Mouse (Mus musculus) neural tube, embryonic 13.5 days (tissue): ENCODE measurements around the gene Tulp3. TPM values are rescaled to one million over a fixed set of nuclear protein-coding genes. Genes with fewer than 3 reads are reported as not detected.
"Not testable (repeated sequence)": the region's sequence is repeated elsewhere in the genome, so short reads cannot be mapped to it uniquely, and the experiment has no call there.

Experiments
- ATAC-seq: fragments of 200-750 bp; cut with Nextera tagmentation; 2 replicates; pipeline ENCODE4 v1.8.0; 2017; ENCODE audit warnings: low read depth, mild to moderate bottlenecking, moderate TSS enrichment, moderate library complexity
- H3K27ac ChIP-seq: fragments of 300-500 bp; sonication (generic); replicated peaks from 2 replicates; pipeline ENCODE4 v1.5.1; 2015; ENCODE audit warnings: moderate library complexity, mild to moderate bottlenecking, inconsistent platforms
- H3K27me3 ChIP-seq: fragments of 300-500 bp; sonication (generic); 2 replicates; pipeline ENCODE4 v1.6.1; 2015; ENCODE audit warnings: mild to moderate bottlenecking, inconsistent platforms
- H3K36me3 ChIP-seq: fragments of 300-500 bp; sonication (generic); 2 replicates; pipeline ENCODE4 v1.6.1; 2015; ENCODE audit warnings: mild to moderate bottlenecking, inconsistent platforms
- H3K4me1 ChIP-seq: fragments of 300-500 bp; sonication (generic); replicated peaks from 2 replicates; pipeline ENCODE4 v1.6.1; 2015; ENCODE audit warnings: inconsistent platforms
- H3K4me2 ChIP-seq: fragments of 300-500 bp; sonication (generic); 2 replicates; pipeline ENCODE4 v1.6.1; 2015; ENCODE audit warnings: inconsistent platforms, mild to moderate bottlenecking, moderate library complexity
- H3K4me3 ChIP-seq: fragments of 300-500 bp; sonication (generic); 2 replicates; pipeline ENCODE4 v1.5.1; 2015; ENCODE audit warnings: mild to moderate bottlenecking, inconsistent platforms
- H3K9ac ChIP-seq: fragments of 300-500 bp; sonication (generic); 2 replicates; pipeline ENCODE4 v1.6.1; 2015; ENCODE audit warnings: moderate library complexity, mild to moderate bottlenecking, inconsistent platforms
- H3K9me3 ChIP-seq: fragments of 300-500 bp; sonication (generic); 2 replicates; pipeline ENCODE4 v1.6.1; 2016; ENCODE audit warnings: inconsistent platforms
- WGBS: fragments of 180-500 bp; shearing (Covaris S2); methylation state at CpG from one replicate; pipeline ENCODE4 v1.1.7; 2015; 5-methylcytosine and 5-hydroxymethylcytosine counted together
- polyA plus RNA-seq: library from polyadenylated mRNA; unstranded; fragments of >200 nt; fragmentation: Nextera tagmentation; extraction: Ambion mirVana; gene quantifications from 2 replicates; pipeline ENCODE4 v1.2.1, GENCODE M21; 2015

Tulp3 gene
- 20.8 and 21.0 TPM in 2 replicates for polyA plus RNA-seq

DNA sequence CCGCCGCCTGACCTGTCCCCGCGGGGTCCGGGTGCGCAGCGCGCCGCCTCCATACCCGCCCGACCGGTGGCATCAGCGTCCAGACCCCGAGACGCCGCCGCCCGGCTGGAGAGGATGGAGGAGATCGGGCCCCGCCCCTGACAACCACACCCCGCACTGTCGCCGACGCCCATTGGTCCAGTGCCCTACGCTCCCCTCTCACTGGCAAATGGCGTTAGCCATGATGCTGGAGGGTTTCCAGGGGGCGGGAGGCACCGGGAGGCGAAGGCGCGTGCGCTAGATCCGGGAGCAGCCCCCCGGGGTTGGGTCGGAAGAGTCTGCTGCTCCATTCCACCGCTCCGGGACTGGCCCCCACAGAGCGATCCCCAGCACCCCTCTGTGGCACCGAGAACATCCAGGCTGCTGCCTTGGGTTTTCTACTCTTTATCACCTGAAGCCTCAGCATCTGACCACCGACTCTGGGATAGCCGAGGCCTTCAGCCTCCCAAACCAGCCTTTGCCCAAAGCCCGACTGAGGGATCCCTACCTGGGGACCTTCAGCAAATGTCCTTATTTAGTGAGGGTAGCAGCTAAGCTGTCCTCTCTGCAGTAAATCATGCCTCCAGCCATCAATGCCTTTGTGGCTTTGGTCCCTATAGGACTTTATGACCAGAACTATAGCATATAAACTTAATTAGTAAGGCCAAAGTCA, at the start of gene Tulp3:
Tulp3 (minus strand) TSS at position 126 of the 691 bp plus-strand sequence.
- no peaks in the 10 kb centered on the region for H3K9me3 ChIP-seq
- peaks cover 37% of the 10 kb centered on the region for H3K4me1 ChIP-seq
- H3K9ac ChIP-seq = peak within 1 kb of the TSS; percentile 88
- H3K4me2 ChIP-seq = peak within 1 kb of the TSS; percentile 73
- WGBS = under 1% methylated on average over 42 of the region's 42 CpGs
- H3K36me3 ChIP-seq = peaks cover 25% of the 10 kb centered on the region
- peak; percentile 99 for ATAC-seq
- H3K27ac ChIP-seq = peak within 1 kb of the TSS; percentile 92
- H3K4me3 ChIP-seq = peak within 1 kb of the TSS; percentile 73
- no peaks in the 10 kb centered on the region for H3K27me3 ChIP-seq

DNA sequence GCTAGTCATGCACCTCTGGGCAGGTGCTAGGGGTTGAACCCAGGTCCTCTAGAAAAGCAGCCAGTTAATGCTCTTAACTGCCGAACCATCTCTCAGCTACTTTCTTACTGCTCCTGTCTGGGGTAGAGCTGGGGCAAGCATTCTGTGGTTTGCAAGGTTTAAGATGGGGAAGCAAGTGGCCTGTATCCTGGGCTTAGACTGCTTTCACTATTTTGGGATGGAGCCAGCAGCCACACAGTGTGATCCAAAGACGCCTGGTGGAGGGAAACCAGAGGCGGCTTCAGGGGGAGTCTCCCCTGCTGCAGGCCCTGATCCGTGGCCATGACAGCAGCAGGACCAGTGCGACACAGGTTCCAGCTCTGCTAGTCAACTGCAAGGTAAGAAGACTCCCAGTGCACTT, 49.1 kb upstream of the Tulp3 start:
- Histone ChIP-seq H3K4me3 (no peak overlapping the region), H3K4me2 (no peak overlapping the region), H3K36me3 (peaks cover 49% of the 10 kb centered on the region), H3K27me3 (no peaks in the 10 kb centered on the region), H3K9me3 (no peaks in the 10 kb centered on the region), H3K9ac (no peak overlapping the region), H3K27ac (no peak overlapping the region), H3K4me1 (peaks cover 18% of the 10 kb centered on the region)
- ATAC-seq = no peak
- WGBS = 69% methylated on average over 5 of the region's 5 CpGs

DNA sequence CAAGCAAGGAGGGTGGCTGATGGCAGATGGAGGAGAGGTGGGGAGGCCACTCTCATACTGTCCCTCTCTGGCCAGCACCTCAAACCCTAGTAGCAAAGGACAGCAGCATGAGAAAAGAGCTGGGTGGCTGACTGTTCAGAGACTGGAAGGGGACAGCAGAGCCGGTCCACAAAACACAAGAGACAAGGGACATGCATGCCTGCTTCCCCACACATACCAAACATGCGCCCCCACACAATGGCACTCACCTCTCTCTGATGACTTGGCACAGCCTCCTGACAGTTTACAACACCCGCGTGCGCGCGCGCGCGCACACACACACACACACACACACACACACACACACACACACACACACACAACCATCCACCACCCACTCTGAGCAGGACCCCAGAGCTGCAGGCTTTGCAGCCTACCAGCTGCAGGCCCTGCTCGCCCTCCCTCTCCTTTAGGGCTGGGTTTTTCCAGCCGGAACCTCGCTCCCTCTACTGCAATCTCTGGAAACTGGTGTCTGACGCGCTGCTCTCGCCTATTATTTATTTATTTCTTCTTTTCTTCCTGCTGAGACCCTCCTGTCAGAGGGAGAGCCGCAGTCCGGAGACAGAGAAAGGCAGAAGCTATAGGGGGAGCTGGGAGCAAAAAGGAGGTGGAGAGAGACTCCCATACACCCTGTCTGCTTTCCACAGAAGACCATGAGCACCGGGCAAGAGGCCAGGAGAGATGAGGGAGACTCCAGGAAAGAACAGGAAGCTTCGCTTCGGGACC, 44.0 kb upstream of the Tulp3 start:
- Histone ChIP-seq H3K36me3 (0 out of 2 replicates have a peak, but pooled peaks cover 2% of the 10 kb centered on the region), H3K4me1 (peaks cover 25% of the 10 kb centered on the region), H3K27ac (peak overlapping the region; percentile 77), H3K9ac (peak overlapping the region; percentile 41), H3K4me2 (peak overlapping the region; percentile 49), H3K4me3 (peak overlapping the region; percentile 26), H3K9me3 (no peaks in the 10 kb centered on the region), H3K27me3 (no peaks in the 10 kb centered on the region)
- peak; percentile 86 for ATAC-seq
- 25% methylated on average over 14 of the region's 21 CpGs for WGBS

DNA sequence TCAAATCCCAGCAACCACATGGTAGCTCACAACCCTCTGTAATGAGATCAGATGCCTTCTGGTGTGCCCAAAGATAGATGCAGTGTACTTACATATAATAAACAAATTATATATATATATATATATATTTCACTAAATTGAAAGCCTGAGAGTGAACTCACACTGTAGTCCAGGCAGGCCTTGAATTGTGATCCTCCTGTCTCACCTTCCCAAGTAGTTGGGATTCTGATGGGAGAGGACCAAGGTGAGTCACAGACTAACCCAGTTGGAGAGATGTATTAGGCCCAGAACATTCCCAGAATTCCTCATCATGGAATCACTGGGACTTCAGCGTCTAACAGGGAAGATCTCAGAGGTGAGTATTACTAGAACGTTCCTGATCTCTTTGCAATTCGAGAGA, 43.3 kb upstream of the Tulp3 start, which contains the start of gene Nrip2:
Nrip2 (plus strand) TSS at position 301 of the 400 bp plus-strand sequence.
- H3K27me3 ChIP-seq = no peaks in the 10 kb centered on the region
- H3K9me3 ChIP-seq = no peaks in the 10 kb centered on the region
- ATAC-seq = no peak; the same call in 1 of the 2 replicates
- 75% methylated on average over 3 of the region's 3 CpGs for WGBS
- H3K4me1 ChIP-seq = peaks cover 25% of the 10 kb centered on the region
- H3K9ac ChIP-seq = peak within 1 kb of the TSS; percentile 41
- H3K36me3 ChIP-seq = no peaks in the 10 kb centered on the region
- H3K4me2 ChIP-seq = peak within 1 kb of the TSS; percentile 49
- peak within 1 kb of the TSS; percentile 77 for H3K27ac ChIP-seq
- H3K4me3 ChIP-seq = peak within 1 kb of the TSS; percentile 26

DNA sequence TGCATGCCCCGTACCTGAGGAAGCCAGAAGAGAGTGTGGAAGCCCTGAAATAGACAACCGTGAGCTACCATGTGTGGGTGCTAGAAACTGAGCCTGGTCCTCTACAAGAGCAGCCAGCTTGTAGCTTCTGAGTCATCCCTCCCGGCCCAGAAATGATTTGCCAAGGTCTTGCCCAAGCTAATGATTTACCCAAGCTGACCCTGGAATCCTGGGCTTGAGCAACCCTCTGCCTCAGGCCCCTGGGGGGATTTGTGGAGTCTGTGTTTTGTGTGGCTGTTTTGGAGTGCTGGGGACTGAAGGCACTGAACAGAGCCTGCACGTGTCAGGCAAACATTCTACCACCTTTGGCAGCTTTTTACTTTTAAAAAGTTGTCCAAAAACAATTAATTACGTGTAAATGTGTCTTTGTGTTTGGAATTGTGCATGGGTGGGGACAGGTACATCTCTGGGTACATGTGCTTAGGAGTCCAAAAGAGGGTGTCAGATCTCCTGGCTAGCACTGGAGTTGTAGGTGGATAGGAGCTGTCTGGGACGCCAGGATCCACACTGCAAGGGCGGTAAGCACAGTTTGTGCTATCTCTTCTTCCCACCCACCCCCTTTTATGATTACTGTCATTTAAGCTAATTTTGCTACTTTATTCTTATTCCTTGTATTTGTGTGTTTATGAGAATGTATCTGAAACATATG, 42.1 kb upstream of the Tulp3 start:
- Histone ChIP-seq H3K4me2 (no peak overlapping the region), H3K27ac (no peak overlapping the region), H3K9ac (no peak overlapping the region), H3K4me1 (peaks cover 25% of the 10 kb centered on the region), H3K27me3 (no peaks in the 10 kb centered on the region), H3K9me3 (no peaks in the 10 kb centered on the region), H3K4me3 (no peak overlapping the region), H3K36me3 (no peaks in the 10 kb centered on the region)
- ATAC-seq = no peak
- 80% methylated on average over 7 of the region's 7 CpGs for WGBS

DNA sequence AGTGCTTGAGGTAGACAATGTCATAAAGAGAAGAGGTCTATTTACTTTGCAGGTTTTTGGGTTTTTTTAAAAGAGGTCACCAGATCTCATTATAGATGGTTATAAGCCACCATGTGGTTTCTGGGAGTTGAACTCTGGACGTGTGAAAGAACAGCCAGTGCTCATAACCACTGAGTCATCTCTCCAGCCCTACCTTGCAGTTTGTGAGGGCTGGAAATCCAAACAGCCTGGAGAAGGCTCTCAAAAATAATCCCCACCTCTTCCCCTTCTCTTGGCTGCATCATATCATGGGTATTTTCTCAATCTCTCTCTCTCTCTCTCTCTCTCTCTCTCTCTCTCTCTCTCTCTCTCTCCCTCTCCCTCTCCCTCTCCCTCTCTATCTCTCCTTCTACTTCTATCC, 35.0 kb upstream of the Tulp3 start:
- 56% methylated on average over 1 of the region's 1 CpGs for WGBS
- Histone ChIP-seq H3K4me3 (no peak overlapping the region), H3K9ac (no peak overlapping the region), H3K4me2 (no peak overlapping the region), H3K36me3 (no peaks in the 10 kb centered on the region), H3K27ac (no peak overlapping the region), H3K4me1 (no peaks in the 10 kb centered on the region), H3K9me3 (no peaks in the 10 kb centered on the region), H3K27me3 (no peaks in the 10 kb centered on the region)
- no peak for ATAC-seq

DNA sequence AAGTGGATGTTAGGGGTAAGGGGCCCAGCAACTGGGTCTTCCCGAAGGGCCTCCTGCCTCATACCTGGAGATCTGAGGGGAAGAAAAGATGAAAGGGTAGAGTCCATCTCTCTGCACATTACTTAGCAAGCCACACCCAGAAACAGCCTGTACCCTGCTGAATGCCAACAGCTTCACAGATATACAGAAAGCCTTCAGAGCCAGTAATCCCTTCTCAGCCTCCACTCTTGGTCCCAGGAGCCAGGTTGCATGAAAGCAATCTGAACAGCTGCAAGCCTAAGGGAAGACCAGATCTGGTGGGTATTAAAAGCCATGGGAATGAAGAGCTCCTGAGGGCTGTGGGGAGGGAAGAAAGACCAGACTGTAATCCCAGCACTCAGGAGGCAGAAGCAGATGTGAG, 33.5 kb upstream of the Tulp3 start:
- Histone ChIP-seq H3K27ac (no peak overlapping the region), H3K27me3 (no peaks in the 10 kb centered on the region), H3K4me2 (no peak overlapping the region), H3K4me3 (no peak overlapping the region), H3K9ac (no peak overlapping the region), H3K9me3 (no peaks in the 10 kb centered on the region), H3K4me1 (no peaks in the 10 kb centered on the region), H3K36me3 (no peaks in the 10 kb centered on the region)
- ATAC-seq = no peak
- 91% methylated on average over 1 of the region's 1 CpGs for WGBS

DNA sequence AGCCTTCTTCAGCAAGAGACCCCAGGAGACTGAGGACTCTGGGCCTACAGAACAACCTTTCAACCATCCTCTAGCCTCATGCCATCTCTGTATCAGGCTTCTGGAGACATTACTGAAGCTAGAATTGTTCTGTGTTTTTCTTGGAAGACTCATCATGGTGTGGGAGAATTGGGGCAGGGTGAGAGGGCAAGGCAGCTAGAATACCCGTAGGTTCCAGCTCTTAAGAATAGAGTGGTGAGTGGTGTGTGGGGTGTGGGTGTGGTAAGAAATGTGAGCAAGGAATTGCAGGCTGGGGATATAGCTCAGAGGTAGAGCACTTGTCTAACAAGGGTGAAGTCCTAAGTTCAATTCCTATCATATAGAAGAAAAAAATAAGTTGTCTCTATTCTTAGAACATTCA, 29.4 kb upstream of the Tulp3 start:
- Histone ChIP-seq H3K27me3 (no peaks in the 10 kb centered on the region), H3K4me2 (no peak overlapping the region), H3K9ac (no peak overlapping the region), H3K4me1 (no peaks in the 10 kb centered on the region), H3K4me3 (no peak overlapping the region), H3K27ac (no peak overlapping the region), H3K9me3 (no peaks in the 10 kb centered on the region), H3K36me3 (no peaks in the 10 kb centered on the region)
- ATAC-seq = no peak
- 79% methylated on average over 1 of the region's 1 CpGs for WGBS

DNA sequence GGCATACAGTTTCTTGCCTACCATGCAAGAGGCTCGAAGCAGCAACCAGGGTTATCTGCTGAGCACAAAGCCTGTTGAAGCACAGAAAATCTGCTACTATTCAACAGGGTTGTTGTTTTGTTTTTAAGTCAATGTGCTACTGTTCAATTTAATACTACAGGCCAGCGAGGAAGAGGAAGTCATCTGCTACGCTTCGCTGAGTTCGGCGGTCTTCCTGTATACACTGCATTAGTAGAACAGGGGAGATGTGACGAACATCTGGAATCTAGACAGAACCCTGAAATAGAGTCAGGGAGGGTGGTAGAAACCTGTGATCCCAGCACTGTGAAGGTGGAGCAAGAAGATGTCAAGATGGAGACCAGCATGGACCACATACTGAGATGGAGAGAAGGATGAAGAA, 28.1 kb upstream of the Tulp3 start:
- no peak overlapping the region for H3K9ac ChIP-seq
- H3K4me3 ChIP-seq = no peak overlapping the region
- H3K27ac ChIP-seq = no peak overlapping the region
- 78% methylated on average over 7 of the region's 7 CpGs for WGBS
- ATAC-seq = no peak
- no peaks in the 10 kb centered on the region for H3K9me3 ChIP-seq
- no peaks in the 10 kb centered on the region for H3K36me3 ChIP-seq
- H3K4me1 ChIP-seq = no peaks in the 10 kb centered on the region
- H3K4me2 ChIP-seq = no peak overlapping the region
- no peaks in the 10 kb centered on the region for H3K27me3 ChIP-seq

DNA sequence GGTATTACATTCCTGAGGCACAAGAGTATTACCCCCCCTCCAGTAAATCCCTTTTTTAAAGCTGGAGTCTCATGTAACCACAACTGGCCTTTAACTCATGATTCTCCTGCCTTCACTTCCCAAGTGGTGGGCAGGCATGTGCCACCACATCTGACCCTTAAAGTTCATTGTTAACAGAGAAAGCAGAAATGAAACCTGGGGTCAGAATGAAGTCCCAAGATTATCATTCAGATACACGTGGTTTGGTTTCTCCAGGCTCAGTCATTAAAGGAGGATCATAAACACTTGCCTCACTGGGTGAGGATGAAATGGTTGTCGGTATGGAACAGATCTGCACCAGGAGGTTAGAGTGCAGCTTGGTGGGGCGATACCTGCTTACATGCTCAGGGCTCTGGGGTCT, 25.6 kb upstream of the Tulp3 start:
- no peak overlapping the region for H3K4me3 ChIP-seq
- no peak overlapping the region for H3K9ac ChIP-seq
- H3K4me1 ChIP-seq = no peaks in the 10 kb centered on the region
- no peaks in the 10 kb centered on the region for H3K27me3 ChIP-seq
- no peaks in the 10 kb centered on the region for H3K9me3 ChIP-seq
- WGBS = 70% methylated on average over 3 of the region's 3 CpGs
- H3K27ac ChIP-seq = no peak overlapping the region
- ATAC-seq = no peak
- no peak overlapping the region for H3K4me2 ChIP-seq
- no peaks in the 10 kb centered on the region for H3K36me3 ChIP-seq

DNA sequence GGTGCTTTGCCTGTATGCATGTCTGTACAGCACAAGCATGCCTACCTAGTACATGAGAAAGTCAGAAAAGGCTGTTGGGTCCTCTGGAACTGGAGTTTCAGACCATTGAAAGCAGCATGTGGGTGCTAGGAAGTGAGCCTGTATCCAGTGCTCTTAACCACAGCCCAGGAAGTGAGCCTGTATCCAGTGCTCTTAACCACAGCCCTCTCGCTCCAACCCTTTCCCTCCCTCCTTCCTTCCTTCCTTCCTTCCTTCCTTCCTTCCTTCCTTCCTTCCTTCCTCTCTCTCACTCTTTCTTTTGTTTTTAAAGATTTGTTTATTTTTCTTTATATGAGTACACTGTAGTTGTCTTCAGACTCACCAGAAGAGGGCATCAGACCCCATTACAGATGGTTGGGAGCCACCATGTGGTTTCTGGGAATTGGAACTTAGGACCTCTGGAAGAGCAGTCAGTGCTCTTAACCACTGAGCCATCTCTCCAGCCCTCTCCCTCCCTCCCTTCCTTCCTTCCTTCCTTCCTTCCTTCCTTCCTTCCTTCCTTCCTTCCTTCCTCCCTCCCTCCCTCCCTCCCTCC, 25.0 kb upstream of the Tulp3 start:
- not testable (repeated sequence) for H3K4me1 ChIP-seq, ATAC-seq, H3K9ac ChIP-seq, H3K9me3 ChIP-seq, H3K4me2 ChIP-seq, H3K36me3 ChIP-seq, H3K27me3 ChIP-seq, H3K4me3 ChIP-seq, H3K27ac ChIP-seq
- 68% methylated on average over 1 of the region's 1 CpGs for WGBS

DNA sequence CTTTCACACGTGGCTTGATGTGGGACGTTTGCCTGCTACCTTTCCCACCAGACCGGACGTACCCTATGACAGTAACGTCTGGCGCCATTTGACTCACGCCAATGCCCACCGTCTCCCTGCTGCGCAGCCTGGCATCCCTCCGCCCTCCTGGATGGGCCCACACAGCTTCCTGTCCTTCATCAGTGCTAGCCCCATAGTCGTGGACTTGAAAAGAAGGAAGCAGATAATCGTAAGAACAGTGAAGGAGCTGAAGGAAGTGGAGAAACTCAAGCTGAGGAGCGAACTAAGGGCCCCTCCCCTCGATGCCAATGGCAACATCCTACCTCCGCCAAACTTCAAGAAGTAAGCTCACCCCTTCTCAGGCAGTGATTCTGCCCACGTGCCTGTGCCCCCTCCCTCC, 24.0 kb upstream of the Tulp3 start:
- Histone ChIP-seq H3K9me3 (no peaks in the 10 kb centered on the region), H3K4me1 (peaks cover 6% of the 10 kb centered on the region; the same call in 1 of the 2 replicates), H3K4me2 (no peak overlapping the region), H3K27ac (no peak overlapping the region), H3K27me3 (no peaks in the 10 kb centered on the region), H3K36me3 (no peaks in the 10 kb centered on the region), H3K9ac (no peak overlapping the region), H3K4me3 (no peak overlapping the region)
- ATAC-seq = no peak
- WGBS = 83% methylated on average over 16 of the region's 16 CpGs
